Mouse (Mus musculus) CH12.LX (cell line): ENCODE measurements around the gene Ulk4. TPM values are rescaled to one million over a fixed set of nuclear protein-coding genes. Genes with fewer than 3 reads are reported as not detected.

Source experiments
- DNase-seq: peaks from one replicate; pipeline ENCODE4 v3.0.0-alpha.2; 2013; ENCODE audit errors: extremely low read depth
- H3K27ac ChIP-seq: 2 replicates; pipeline ENCODE4 v1.5.1; 2012; ENCODE audit warnings: low read depth, mild to moderate bottlenecking, control low read depth, moderate library complexity; ENCODE audit not compliant: insufficient read depth
- H3K27me3 ChIP-seq: replicated peaks from 2 replicates; pipeline ENCODE3; 2012; ENCODE audit warnings: inconsistent platforms
- H3K36me3 ChIP-seq, 2 experiments: replicated peaks in 1 of 2; 2 replicates each; pipeline versions ENCODE3 to v1.6.1; 2012; ENCODE audit warnings: inconsistent platforms in 1 of 2, low read length in 1 of 2, mild to moderate bottlenecking in 1 of 2, mixed read lengths in 1 of 2, moderate library complexity in 1 of 2; ENCODE audit not compliant: control insufficient read depth in 1 of 2, insufficient read depth in 1 of 2
- H3K4me1 ChIP-seq, 2 experiments: 2 replicates each; pipeline ENCODE4 v1.6.1; 2012; ENCODE audit warnings: inconsistent platforms in 1 of 2, moderate library complexity in 1 of 2; ENCODE audit not compliant: insufficient read depth in 2 of 2, control insufficient read depth in 1 of 2
- H3K4me2 ChIP-seq: 2 replicates; pipeline ENCODE4 v1.6.1; 2012; ENCODE audit warnings: low read depth, mild to moderate bottlenecking, control low read depth; ENCODE audit not compliant: poor library complexity, insufficient read depth, severe bottlenecking
- H3K4me3 ChIP-seq, 3 experiments: fragments of 150-350 bp in 1 of 3; sonication (generic) in 1 of 3; replicated peaks in 1 of 3; 2 replicates each; pipeline versions ENCODE3 to v1.5.1; 2011 to 2012; ENCODE audit warnings: low read depth in 2 of 3, low read length in 2 of 3, mild to moderate bottlenecking in 2 of 3, moderate library complexity in 2 of 3, control low read depth in 1 of 3, improper control_type of control experiment in 1 of 3, inconsistent platforms in 1 of 3, mixed read lengths in 1 of 3; ENCODE audit not compliant: poor library complexity in 1 of 3
- H3K79me2 ChIP-seq: replicated peaks from 2 replicates; pipeline ENCODE4 v1.6.1; 2012; ENCODE audit warnings: mild to moderate bottlenecking, moderate library complexity; ENCODE audit not compliant: control insufficient read depth, poor library complexity, insufficient read depth, severe bottlenecking; ENCODE audit errors: extremely low read depth
- H3K9ac ChIP-seq: 2 replicates; pipeline ENCODE4 v1.6.1; 2012; ENCODE audit warnings: low read depth, mild to moderate bottlenecking, control low read depth, moderate library complexity; ENCODE audit not compliant: insufficient read depth
- H3K9me3 ChIP-seq: replicated peaks from 2 replicates; pipeline ENCODE3; 2012; ENCODE audit warnings: low read length, inconsistent platforms, mixed read lengths
- BHLHE40 ChIP-seq: IDR thresholded peaks from 2 replicates; pipeline ENCODE4 v1.6.1; 2011; ENCODE audit warnings: mild to moderate bottlenecking, low read depth, low read length, improper control_type of control experiment
- CHD1 ChIP-seq: IDR thresholded peaks from 2 replicates; pipeline ENCODE4 v1.6.1; 2012; ENCODE audit warnings: low read depth, low read length, improper control_type of control experiment, inconsistent platforms
- CHD2 ChIP-seq: IDR thresholded peaks from 2 replicates; pipeline ENCODE4 v1.6.1; 2011; ENCODE audit warnings: low read length, improper control_type of control experiment
- CTCF ChIP-seq, 2 experiments: IDR thresholded peaks in 1 of 2; conservative IDR thresholded peaks in 1 of 2; 2 replicates each; pipeline ENCODE4 v1.5.1; 2011 to 2012; ENCODE audit warnings: low read depth in 2 of 2, low read length in 2 of 2, improper control_type of control experiment in 1 of 2, inconsistent platforms in 1 of 2, mild to moderate bottlenecking in 1 of 2, moderate library complexity in 1 of 2
- E2F4 ChIP-seq: IDR thresholded peaks from 2 replicates; pipeline ENCODE4 v1.6.1; 2011; ENCODE audit warnings: low read depth, low read length, improper control_type of control experiment; ENCODE audit not compliant: insufficient replicate concordance
- ELF1 ChIP-seq: IDR thresholded peaks from 2 replicates; pipeline ENCODE4 v1.6.1; 2014; ENCODE audit warnings: low read depth, mild to moderate bottlenecking, inconsistent platforms, low read length, improper control_type of control experiment
- ETS1 ChIP-seq: conservative IDR thresholded peaks from 2 replicates; pipeline ENCODE4 v1.6.1; 2012; ENCODE audit warnings: low read depth, mild to moderate bottlenecking, inconsistent platforms, low read length, improper control_type of control experiment, moderate library complexity
- GABPA ChIP-seq: IDR thresholded peaks from 2 replicates; pipeline ENCODE4 v1.6.1; 2012; ENCODE audit warnings: low read depth, low read length, improper control_type of control experiment, inconsistent platforms; ENCODE audit not compliant: insufficient replicate concordance
- MAFK ChIP-seq: IDR thresholded peaks from 2 replicates; pipeline ENCODE4 v1.6.1; 2011; ENCODE audit warnings: low read length, improper control_type of control experiment; ENCODE audit not compliant: insufficient replicate concordance
- MAZ ChIP-seq: IDR thresholded peaks from 2 replicates; pipeline ENCODE4 v1.6.1; 2012; ENCODE audit warnings: low read depth, mild to moderate bottlenecking, inconsistent platforms, low read length, improper control_type of control experiment, moderate library complexity
- MEF2A ChIP-seq: IDR thresholded peaks from 2 replicates; pipeline ENCODE4 v1.6.1; 2014; ENCODE audit warnings: low read depth, mild to moderate bottlenecking, inconsistent platforms, low read length, improper control_type of control experiment, borderline replicate concordance
- MXI1 ChIP-seq: IDR thresholded peaks from 2 replicates; pipeline ENCODE4 v1.6.1; 2011; ENCODE audit warnings: mild to moderate bottlenecking, low read depth, low read length, improper control_type of control experiment
- MYC ChIP-seq: IDR thresholded peaks from 2 replicates; pipeline ENCODE4 v1.6.1; 2011; ENCODE audit warnings: low read depth, mild to moderate bottlenecking, improper control_type of control experiment, low read length
- NRF1 ChIP-seq: IDR thresholded peaks from 2 replicates; pipeline ENCODE4 v1.6.1; 2014; ENCODE audit warnings: low read depth, mild to moderate bottlenecking, inconsistent platforms, low read length, improper control_type of control experiment, moderate library complexity
- PAX5 ChIP-seq: IDR thresholded peaks from 2 replicates; pipeline ENCODE4 v1.6.1; 2012; ENCODE audit warnings: low read length, inconsistent platforms, mixed read lengths
- POLR2A ChIP-seq: IDR thresholded peaks from 2 replicates; pipeline ENCODE4 v1.6.1; 2011; ENCODE audit warnings: low read depth, mild to moderate bottlenecking, improper control_type of control experiment, low read length
- POLR2AphosphoS2 ChIP-seq: IDR thresholded peaks from 2 replicates; pipeline ENCODE4 v1.6.1; 2011; ENCODE audit warnings: low read depth, low read length, improper control_type of control experiment
- RAD21 ChIP-seq: IDR thresholded peaks from 2 replicates; pipeline ENCODE4 v1.6.1; 2011; ENCODE audit warnings: low read depth, mild to moderate bottlenecking, low read length, improper control_type of control experiment, moderate library complexity
- RCOR1 ChIP-seq: conservative IDR thresholded peaks from 2 replicates; pipeline ENCODE4 v1.6.1; 2012; ENCODE audit warnings: low read depth, mild to moderate bottlenecking, inconsistent platforms, low read length, improper control_type of control experiment
- SIN3A ChIP-seq: IDR thresholded peaks from 2 replicates; pipeline ENCODE4 v1.6.1; 2012; ENCODE audit warnings: low read length, improper control_type of control experiment, inconsistent platforms
- SMC3 ChIP-seq: IDR thresholded peaks from 2 replicates; pipeline ENCODE4 v1.6.1; 2011; ENCODE audit warnings: low read depth, low read length, improper control_type of control experiment
- TCF12 ChIP-seq: IDR thresholded peaks from 2 replicates; pipeline ENCODE4 v1.6.1; 2014; ENCODE audit warnings: low read depth, mild to moderate bottlenecking, inconsistent platforms, low read length, improper control_type of control experiment
- UBTF ChIP-seq: IDR thresholded peaks from 2 replicates; pipeline ENCODE4 v1.6.1; 2012; ENCODE audit warnings: low read depth, mild to moderate bottlenecking, inconsistent platforms, low read length, improper control_type of control experiment, moderate library complexity
- USF1 ChIP-seq: IDR thresholded peaks from 2 replicates; pipeline ENCODE4 v1.6.1; 2014; ENCODE audit warnings: low read depth, mild to moderate bottlenecking, inconsistent platforms, low read length, improper control_type of control experiment
- ZC3H11A ChIP-seq: IDR thresholded peaks from 2 replicates; pipeline ENCODE4 v1.6.1; 2012; ENCODE audit warnings: low read depth, mild to moderate bottlenecking, inconsistent platforms, low read length, improper control_type of control experiment
- ZKSCAN1 ChIP-seq: IDR thresholded peaks from 2 replicates; pipeline ENCODE4 v1.6.1; 2012; ENCODE audit warnings: low read depth, inconsistent platforms, low read length, improper control_type of control experiment, borderline replicate concordance
- ZNF384 ChIP-seq: IDR thresholded peaks from 2 replicates; pipeline ENCODE4 v1.6.1; 2012; ENCODE audit warnings: low read depth, low read length, improper control_type of control experiment, inconsistent platforms
- dilution Hi-C: fragments of 300-500 bp; cut with MboI; formaldehyde crosslinking; loops from 2 replicates; pipeline ENCODE4 v1.14.3; 2020; ENCODE audit warnings: low sequenced_read_pairs; ENCODE audit not compliant: extremely low pct_unique_long_range_greater_than_20kb, extremely low pct_ligation_motif_present
- in situ Hi-C: fragments of 300-500 bp; cut with MboI; formaldehyde crosslinking; loops from 3 replicates; pipeline ENCODE4 v1.14.3; 2019; ENCODE audit warnings: low sequenced_read_pairs, low pct_ligation_motif_present, low pct_unique_long_range_greater_than_20kb, mixed read lengths
- polyA plus RNA-seq: library from polyadenylated mRNA; unstranded; fragments of >175 nt; gene quantifications from 2 replicates; pipeline ENCODE4 v1.2.1, GENCODE M21; 2012; ENCODE audit warnings: low read depth; ENCODE audit not compliant: insufficient read length
- total RNA-seq, 2 experiments: library from RNA; depleted of rRNA; stranded (reverse); fragments of 300-350 nt in 1 of 2; fragments of >200 nt in 1 of 2; gene quantifications; 2 replicates each; pipeline ENCODE4 v1.2.3; 2012 to 2014

Gene Ulk4
- total and polyA plus RNA-seq, 3 experiments = 1.6 to 25.8 (median 18.5) TPM

- Histone ChIP-seq H3K9ac (no peak overlapping the region), H3K9me3 (no peaks in the 10 kb centered on the region)
- in situ Hi-C loops = no loop called here
- dilution Hi-C loops = no loop called here
- no peak for DNase-seq
- TF ChIP-seq UBTF = no peak
- no peak for TF ChIP-seq BHLHE40
- TF ChIP-seq ELF1 = no peak
- TF ChIP-seq NRF1 = no peak
- TF ChIP-seq RCOR1 = no peak
- no peak for TF ChIP-seq PAX5
- TF ChIP-seq E2F4 = no peak
- TF ChIP-seq ZC3H11A = no peak
- TF ChIP-seq ETS1 = no peak
- TF ChIP-seq RAD21 = no peak
- TF ChIP-seq TCF12 = no peak
- TF ChIP-seq MYC = no peak
- no peak for TF ChIP-seq CTCF (conservative IDR thresholded peaks at IDR 0.05 in 1 of 2, IDR thresholded peaks at IDR 0.05 in 1 of 2; ENCODE audit: low read depth in 2 of 2, low read length in 2 of 2)
- no peak for TF ChIP-seq CHD2
- TF ChIP-seq POLR2A = no peak
- no peak for TF ChIP-seq ZNF384
- TF ChIP-seq POLR2AphosphoS2 = no peak
- TF ChIP-seq SIN3A = no peak
- TF ChIP-seq, all 38 proteins: peak for 0
- peaks cover 61% of the 10 kb centered on the region for H3K79me2 ChIP-seq
- H3K36me3 ChIP-seq = peaks cover 40 to 82% of the 10 kb centered on the region in 2 experiments
- H3K27me3 ChIP-seq = no peaks in the 10 kb centered on the region
- H3K4me3 ChIP-seq = no peak overlapping the region
- H3K27ac ChIP-seq = no peak overlapping the region
- no peak overlapping the region for H3K4me2 ChIP-seq
- H3K4me1 ChIP-seq = peaks cover 6 to 42% of the 10 kb centered on the region in 2 experiments
These were observed 328.2 kb downstream of the Ulk4 start for GRCm38 (mm10) chr9:120948832-120949231.

GRCm38 (mm10) chr9:120946131-120946530 is 330.9 kb downstream of the Ulk4 start:
- Histone ChIP-seq H3K27ac (no peak overlapping the region), H3K4me1 (peaks cover 13 to 69% of the 10 kb centered on the region in 2 experiments), H3K27me3 (no peaks in the 10 kb centered on the region), H3K36me3 (peaks cover 13 to 78% of the 10 kb centered on the region in 2 experiments), H3K4me2 (no peak overlapping the region), H3K9ac (no peak overlapping the region), H3K79me2 (peaks cover 88% of the 10 kb centered on the region), H3K9me3 (no peaks in the 10 kb centered on the region), H3K4me3 (no peak overlapping the region)
- dilution Hi-C loops = no loop called here
- TF ChIP-seq MXI1 (no peak), MAZ (no peak), ZKSCAN1 (no peak), CHD1 (no peak), USF1 (no peak), SMC3 (no peak), MEF2A (no peak), GABPA (no peak), MAFK (no peak), CTCF (conservative IDR thresholded peaks at IDR 0.05 in 1 of 2, IDR thresholded peaks at IDR 0.05 in 1 of 2; ENCODE audit: low read depth in 2 of 2, low read length in 2 of 2) (no peak), ETS1 (no peak)
- DNase-seq = no peak
- in situ Hi-C loops = no loop called here
